Mouse (Mus musculus) telencephalon, adult 2 months (tissue): ENCODE data around the gene Rmi2.

Source experiments
- DNase-seq: peaks from one replicate; pipeline ENCODE4 v3.0.0-alpha.2; 2011; ENCODE audit warnings: low read depth, low spot score

Gene Rmi2

GRCm38 (mm10) chr16:10865592-10865987, 30.7 kb downstream of the Rmi2 start:
- DNase-seq, result no peak

- DNase-seq, result no peak
These were observed 32.0 kb downstream of the Rmi2 start for GRCm38 (mm10) chr16:10866841-10867240.

GRCm38 (mm10) chr16:10867501-10867900, 32.6 kb downstream of the Rmi2 start:
- DNase-seq, result no peak

- DNase-seq, result no peak
These were observed 33.1 kb downstream of the Rmi2 start for GRCm38 (mm10) chr16:10867904-10868440.

GRCm38 (mm10) chr16:10870969-10871368, 36.1 kb downstream of the Rmi2 start:
- no peak for DNase-seq

GRCm38 (mm10) chr16:10872825-10873360, 38.0 kb downstream of the Rmi2 start:
- DNase-seq, result no peak

GRCm38 (mm10) chr16:10873654-10874053, 38.8 kb downstream of the Rmi2 start:
- DNase-seq, result no peak

GRCm38 (mm10) chr16:10878227-10878626, 43.4 kb downstream of the Rmi2 start:
- no peak for DNase-seq

- no peak for DNase-seq
These were observed 44.6 kb downstream of the Rmi2 start for GRCm38 (mm10) chr16:10879467-10879866.

GRCm38 (mm10) chr16:10881231-10881962, 46.5 kb downstream of the Rmi2 start:
- DNase-seq, result no peak

- no peak for DNase-seq
These were observed 52.6 kb downstream of the Rmi2 start for GRCm38 (mm10) chr16:10887436-10887835.

- DNase-seq, result no peak
These were observed 55.5 kb downstream of the Rmi2 start for GRCm38 (mm10) chr16:10890363-10890762.

- no peak for DNase-seq
These were observed 58.3 kb downstream of the Rmi2 start for GRCm38 (mm10) chr16:10893161-10893560.

GRCm38 (mm10) chr16:10895906-10896305, 61.0 kb downstream of the Rmi2 start:
- no peak for DNase-seq

GRCm38 (mm10) chr16:10897372-10897771, 62.5 kb downstream of the Rmi2 start:
- DNase-seq, result no peak

GRCm38 (mm10) chr16:10900736-10901135, 65.9 kb downstream of the Rmi2 start:
- no peak for DNase-seq

- DNase-seq, result no peak
These were observed 67.1 kb downstream of the Rmi2 start for GRCm38 (mm10) chr16:10901956-10902355.

GRCm38 (mm10) chr16:10902849-10903248, 68.0 kb downstream of the Rmi2 start:
- DNase-seq, result no peak

GRCm38 (mm10) chr16:10905661-10906113, 70.8 kb downstream of the Rmi2 start:
- DNase-seq, result no peak

GRCm38 (mm10) chr16:10910541-10910940, 75.7 kb downstream of the Rmi2 start:
- no peak for DNase-seq

- DNase-seq, result no peak
These were observed 76.2 kb downstream of the Rmi2 start for GRCm38 (mm10) chr16:10911061-10911460.

GRCm38 (mm10) chr16:10915066-10915465, 80.2 kb downstream of the Rmi2 start:
- no peak for DNase-seq

- no peak for DNase-seq
These were observed 81.4 kb downstream of the Rmi2 start for GRCm38 (mm10) chr16:10916271-10916670.
